Mouse (Mus musculus) liver, embryonic 14.5 days (tissue): ENCODE results near the gene Cep19.

Source experiments
- CTCF ChIP-seq: IDR thresholded peaks from 2 replicates; pipeline ENCODE4 v1.5.1; 2016; ENCODE audit warnings: antibody characterized with exemption, low read depth, control low read depth
- EP300 ChIP-seq: IDR thresholded peaks from 2 replicates; pipeline ENCODE4 v1.6.1; 2016; ENCODE audit warnings: antibody characterized with exemption, low read depth

GRCm38 (mm10) chr16:32068389-32069300, 31.0 kb upstream of the Cep19 start:
- TF ChIP-seq EP300 (no peak), CTCF (no peak)
